In genomic region chr12:100807280-100807679, GRCm38 (mm10) we compare ENCODE assay signal across 15 mouse cellular contexts.
"Had no signal": no experiment of that assay in that cellular context is flagged by ENCODE, and none has a peak within 500 bp of the region (broad histone marks: within the 10 kb centered on the region; RNA-seq: fewer than 3 reads in every experiment).

No protein-coding gene starts in this region.

- H3K36me3 ChIP-seq: limb, embryonic 10.5 days; liver, embryonic 15.5 days; midbrain, embryonic 15.5 days; neural tube, embryonic 13.5 days had no signal

- H3K4me1 ChIP-seq: limb, embryonic 10.5 days; liver, embryonic 15.5 days had no signal

- H3K9me3 ChIP-seq: limb, embryonic 10.5 days; liver, embryonic 15.5 days; megakaryocyte, embryonic 14.5 days; midbrain, embryonic 15.5 days; neural tube, embryonic 13.5 days had no signal

- H3K9ac ChIP-seq: liver, embryonic 15.5 days; lung, embryonic 14.5 days; midbrain, embryonic 15.5 days; neural tube, embryonic 13.5 days had no signal

- H3K27ac ChIP-seq: left cerebral cortex, adult 2 months; limb, embryonic 10.5 days; liver, embryonic 15.5 days; midbrain, embryonic 15.5 days; neural tube, embryonic 13.5 days had no signal

- H3K4me2 ChIP-seq: liver, embryonic 11.5 days; liver, embryonic 15.5 days; lung, embryonic 14.5 days; midbrain, embryonic 11.5 days; midbrain, embryonic 15.5 days; neural tube, embryonic 13.5 days had no signal

- H3K4me3 ChIP-seq: left cerebral cortex, adult 2 months; limb, embryonic 10.5 days; liver, embryonic 15.5 days; megakaryocyte, embryonic 14.5 days; midbrain, embryonic 15.5 days; neural tube, embryonic 13.5 days had no signal

- DNase-seq: kidney, adult 11 months; kidney, adult 9 months; kidney, postnatal 10 days; lung, embryonic 14.5 days; retina, postnatal 1 day; right cerebral cortex, postnatal 14 days; thymus, postnatal 25 days had no signal

- ATAC-seq: midbrain, embryonic 15.5 days had no signal

- H3K27me3 ChIP-seq: liver, embryonic 15.5 days; megakaryocyte, embryonic 14.5 days; midbrain, embryonic 15.5 days; neural tube, embryonic 13.5 days had no signal
